Mouse (Mus musculus) heart, postnatal 4 days (tissue): ENCODE results near the gene Acoxl. TPM values are rescaled to one million over a fixed set of nuclear protein-coding genes. Genes with fewer than 3 reads are reported as not detected.
A peak's percentile ranks its signal among the peaks of the same experiment; 100 is the strongest.

Experiments used
- DNase-seq: peaks from one replicate; pipeline ENCODE4 v3.0.0; 2021
- total RNA-seq, 2 experiments: library from RNA; stranded (reverse); gene quantifications; 2 replicates each; pipeline ENCODE4 v1.2.3; 2021

Acoxl gene
- total RNA-seq, 2 experiments from 2014 or later, result not detected

GRCm38 (mm10) chr2:128122891-128123771 lies 284.5 kb downstream of the Acoxl start:
- DNase-seq, result peak; percentile 47

GRCm38 (mm10) chr2:128123921-128124683 lies 285.4 kb downstream of the Acoxl start:
- no peak for DNase-seq

DNA sequence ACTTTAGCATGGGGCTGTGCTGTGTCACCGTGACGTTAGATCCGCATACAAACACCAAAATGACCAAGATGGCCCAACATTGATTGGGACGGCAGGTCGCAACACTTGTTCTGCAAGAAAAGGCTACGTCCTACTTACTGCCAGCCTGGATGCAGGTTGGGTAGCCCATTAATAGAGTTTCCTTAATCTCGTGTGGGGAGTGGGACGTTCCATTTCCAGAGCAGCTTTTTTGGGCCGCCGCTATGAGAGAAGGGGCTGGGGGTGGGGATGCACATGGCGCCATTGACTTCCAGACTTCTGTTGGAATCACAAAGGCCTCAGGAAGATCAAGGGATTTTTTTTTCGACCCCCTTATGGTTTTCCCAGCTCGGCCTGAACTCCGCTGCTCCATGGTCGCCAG lies 286.0 kb downstream of the Acoxl start:
- DNase-seq, result no peak

GRCm38 (mm10) chr2:128125635-128126470 lies 287.2 kb downstream of the Acoxl start, which contains the start of gene Bcl2l11:
Gene Bcl2l11 (plus strand): TSS chr2:128126038.
- DNase-seq, result peak; percentile 98

DNA sequence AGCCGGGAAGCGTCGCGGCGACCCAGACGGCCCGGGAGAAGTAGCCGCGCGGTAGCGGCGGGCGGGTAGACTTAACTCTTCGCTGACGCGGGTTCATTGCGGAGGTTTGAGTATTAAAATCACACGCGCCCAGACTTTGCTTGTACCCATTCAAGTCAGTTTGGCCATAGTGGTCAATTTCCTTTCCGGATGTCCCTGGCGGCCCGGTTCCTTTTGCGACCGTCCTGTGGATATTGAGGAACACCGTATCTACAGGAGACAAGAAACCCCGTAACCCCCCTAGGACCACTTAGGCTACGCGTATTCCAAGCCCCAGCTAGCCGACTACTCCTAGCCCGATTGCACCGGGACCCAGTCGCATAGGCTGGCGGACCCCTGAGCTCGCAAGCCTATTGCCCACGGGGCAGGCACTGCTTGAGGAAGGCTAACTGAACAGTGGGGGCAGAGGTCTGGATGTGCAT lies 287.9 kb downstream of the Acoxl start:
- DNase-seq, result peak; percentile 41

DNA sequence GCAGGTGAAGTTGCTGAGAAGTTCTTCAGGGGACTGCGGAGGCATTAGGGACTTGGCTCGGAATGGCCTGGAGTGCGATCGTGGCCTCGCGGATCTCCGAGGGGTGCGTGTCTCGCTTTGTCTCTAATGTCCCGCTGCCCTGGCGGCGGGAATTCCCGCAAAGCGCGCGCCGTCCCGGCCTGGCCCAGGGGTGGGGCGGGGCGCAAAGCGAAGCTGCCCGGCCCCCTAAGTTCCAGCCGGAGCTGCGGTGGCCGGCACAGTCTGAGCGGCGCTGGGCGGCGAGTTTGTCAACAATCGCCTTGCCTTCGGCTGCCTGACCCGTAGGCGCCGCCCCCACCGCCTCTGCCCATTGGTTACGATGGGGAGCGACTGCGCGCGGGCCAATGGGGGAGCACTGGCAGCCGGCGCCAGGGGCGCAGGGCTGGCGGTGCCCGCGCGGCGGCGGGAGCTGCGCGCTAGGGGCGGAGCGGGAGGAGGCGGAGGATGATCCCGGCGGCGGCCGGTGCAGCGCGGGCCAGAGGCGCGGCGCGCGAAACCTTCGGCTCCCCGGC lies 288.5 kb downstream of the Acoxl start:
- peak; percentile 97 for DNase-seq

DNA sequence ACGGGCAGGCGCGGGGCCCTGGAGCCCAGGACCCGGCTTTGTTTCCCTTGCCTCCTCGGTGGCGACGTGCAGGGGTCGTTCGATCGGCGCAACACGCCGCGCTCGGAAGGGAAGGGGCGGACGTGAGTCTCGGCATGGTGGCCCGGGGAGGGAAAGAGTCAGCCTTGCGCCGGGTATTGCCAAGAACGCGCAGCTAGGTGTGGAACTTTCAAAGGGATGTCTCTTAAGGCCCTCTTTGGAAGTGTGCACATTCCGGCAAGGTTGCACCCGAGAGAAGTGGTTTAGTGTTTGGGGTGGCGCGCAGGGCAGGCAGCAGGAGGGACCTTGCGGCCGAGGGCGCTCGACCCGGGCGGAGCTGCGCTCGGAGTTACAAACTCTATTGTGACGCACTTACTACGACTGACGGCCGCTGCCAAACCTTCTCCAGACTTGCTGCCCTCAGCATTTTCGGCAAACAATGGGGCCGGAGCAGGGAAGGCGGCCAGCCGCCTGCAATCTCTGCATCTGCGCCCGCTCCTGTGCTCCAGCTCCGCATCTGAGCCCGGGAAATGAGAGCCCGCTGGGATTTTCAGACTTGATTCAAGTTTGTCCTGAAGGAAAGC lies 289.1 kb downstream of the Acoxl start:
- DNase-seq, result peak; percentile 87

- no peak for DNase-seq
Measured at GRCm38 (mm10) chr2:128128532-128128931, 289.9 kb downstream of the Acoxl start.

DNA sequence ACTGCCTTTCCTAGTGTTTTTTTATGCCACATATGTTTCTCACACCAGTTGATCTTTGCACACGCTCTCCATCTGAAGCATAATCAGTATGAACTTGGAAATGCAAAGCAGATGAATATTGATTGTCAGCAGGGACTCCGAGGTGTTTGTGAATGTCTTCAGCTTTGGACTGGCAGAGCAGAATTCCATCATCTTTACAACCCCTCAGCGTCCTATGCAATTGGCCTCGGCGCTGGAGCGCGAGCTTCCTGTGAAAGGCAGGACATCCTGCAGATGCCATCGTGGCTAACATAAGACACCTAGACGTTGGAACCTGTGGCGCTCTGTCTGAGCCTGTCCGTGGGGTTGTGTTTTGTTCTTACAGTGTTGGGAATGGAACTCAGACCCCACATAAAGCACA lies 292.8 kb downstream of the Acoxl start:
- DNase-seq, result no peak

- DNase-seq, result no peak
Measured at GRCm38 (mm10) chr2:128132635-128133034, 294.0 kb downstream of the Acoxl start.

- no peak for DNase-seq
Measured at GRCm38 (mm10) chr2:128133865-128134264, 295.2 kb downstream of the Acoxl start.

DNA sequence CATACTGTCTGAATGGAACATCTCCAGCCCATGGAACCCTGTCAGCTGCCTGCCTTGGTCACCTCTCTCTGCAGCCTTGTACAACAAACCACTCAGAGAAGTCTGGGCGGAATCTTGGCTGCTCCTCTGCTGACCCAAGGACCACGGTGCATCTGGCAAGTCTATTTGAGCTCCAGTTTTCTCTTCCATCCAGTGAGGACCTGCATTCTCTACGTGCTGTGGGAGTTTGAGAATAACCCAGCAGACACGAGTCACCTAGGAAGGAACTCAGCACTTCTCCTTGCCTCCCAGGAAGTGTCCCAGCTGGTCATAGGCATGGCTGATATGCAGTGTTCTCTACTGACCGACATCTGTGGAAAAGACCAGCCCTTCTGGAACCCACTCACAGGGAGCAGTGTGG lies 295.8 kb downstream of the Acoxl start:
- DNase-seq, result no peak

- no peak for DNase-seq
Measured at GRCm38 (mm10) chr2:128134948-128135347, 296.3 kb downstream of the Acoxl start.

DNA sequence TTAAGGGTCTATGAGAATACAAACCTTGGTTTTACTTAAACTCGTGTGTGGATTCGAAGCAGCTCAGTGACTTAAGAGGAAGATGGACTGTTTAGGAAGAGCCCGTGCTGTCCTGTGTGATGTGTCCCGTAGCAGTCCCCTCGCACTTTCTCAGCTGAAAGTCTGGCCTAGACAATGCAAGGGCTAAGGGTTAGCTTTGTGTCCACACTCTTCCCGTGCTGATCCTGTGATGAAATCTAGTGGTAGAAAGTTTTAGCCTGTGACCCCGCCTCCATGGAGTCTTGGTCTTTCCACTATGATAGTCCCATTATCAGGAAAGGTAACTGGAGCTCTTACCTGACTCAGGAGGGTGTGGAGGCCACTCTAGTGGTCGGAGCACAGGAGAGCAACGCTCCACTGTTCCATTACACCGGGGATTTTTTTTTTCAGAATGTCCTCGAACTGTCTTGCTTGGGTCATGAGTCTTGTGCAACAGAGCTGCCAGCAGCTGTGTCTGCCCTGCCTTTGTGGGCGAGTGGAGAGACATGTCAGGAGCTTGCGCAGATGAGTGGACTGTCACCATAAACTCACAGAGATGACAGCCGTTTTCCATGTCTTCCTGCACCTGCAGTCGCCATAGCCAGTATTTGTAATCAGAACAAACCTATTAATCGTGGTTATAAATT lies 298.2 kb downstream of the Acoxl start:
- DNase-seq, result no peak

- DNase-seq, result peak; percentile 68
Measured at GRCm38 (mm10) chr2:128137480-128138276, 299.0 kb downstream of the Acoxl start.

DNA sequence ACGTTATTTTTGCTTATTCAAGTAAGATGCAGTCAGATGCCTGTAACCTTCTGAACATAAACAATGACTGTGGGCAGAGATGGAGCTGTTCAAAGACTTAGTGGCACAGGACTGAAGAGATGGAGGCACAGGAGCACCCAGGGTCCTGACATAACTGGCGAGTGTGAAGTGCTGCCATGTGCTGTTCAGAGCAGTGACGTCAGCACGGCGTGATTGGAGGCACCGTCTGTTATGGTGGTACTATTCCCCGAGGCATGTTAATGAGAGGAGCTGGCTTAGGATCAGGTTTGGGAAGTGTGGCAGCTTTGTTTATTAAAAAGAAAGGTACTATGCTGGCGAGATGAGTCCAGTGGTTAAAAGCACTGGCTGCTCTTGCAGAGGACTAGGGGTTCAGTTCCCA lies 300.2 kb downstream of the Acoxl start:
- DNase-seq, result no peak

DNA sequence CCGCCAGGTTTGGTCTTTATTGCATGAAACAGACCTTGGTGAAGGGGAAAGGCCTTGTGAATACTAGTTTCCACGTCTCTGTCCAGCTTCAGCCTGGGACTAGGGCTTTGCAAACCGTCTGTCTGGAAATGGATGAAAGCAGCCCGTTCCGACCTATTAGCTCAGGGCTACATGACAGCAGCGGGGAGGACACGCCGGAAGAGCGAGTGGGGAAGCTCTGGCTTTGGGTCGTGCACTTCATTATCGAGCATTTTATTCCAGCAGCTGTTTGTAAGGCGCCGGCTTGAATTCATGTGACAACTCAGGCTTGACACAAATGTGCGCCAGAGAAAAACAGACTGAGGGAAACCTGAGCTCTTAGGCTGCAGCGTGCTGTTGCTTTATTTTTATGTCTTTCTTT lies 301.1 kb downstream of the Acoxl start:
- DNase-seq, result peak; percentile 51

- no peak for DNase-seq
Measured at GRCm38 (mm10) chr2:128140183-128140582, 301.5 kb downstream of the Acoxl start.

- DNase-seq, result no peak
Measured at GRCm38 (mm10) chr2:128143992-128144391, 305.3 kb downstream of the Acoxl start.

- DNase-seq, result no peak
Measured at GRCm38 (mm10) chr2:128145433-128145832, 306.8 kb downstream of the Acoxl start.
